Mouse (Mus musculus): Measurements from ENCODE around the gene Emb.

DNA sequence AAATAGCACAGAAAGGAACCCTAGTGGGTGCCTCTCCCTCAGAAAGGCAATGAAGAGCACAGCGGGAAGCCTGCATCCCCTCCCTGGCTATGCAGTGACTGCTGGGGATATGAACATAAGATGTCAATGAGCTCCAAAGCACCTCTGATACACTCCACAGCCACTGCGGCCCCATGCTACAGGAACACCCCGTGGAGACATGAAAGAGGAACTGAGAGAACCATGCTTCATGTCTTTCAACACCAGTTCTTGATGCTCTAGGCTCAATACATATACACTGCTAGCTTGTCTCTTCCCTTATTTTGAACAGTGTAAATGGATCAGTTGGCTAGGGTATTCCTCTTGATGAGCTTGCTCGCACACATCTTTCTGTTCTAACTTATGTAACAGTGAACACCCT, 28.8 kb downstream of the Emb start:
- no peak for TF ChIP-seq POLR2A (IDR thresholded peaks at IDR 0.05; ENCODE audit: borderline replicate concordance, low read depth, low read length)
- TF ChIP-seq CTCF (IDR thresholded peaks at IDR 0.05; ENCODE audit: low read depth, low read length) = no peak

All from bone marrow macrophage, adult 2 months (primary cell).